Mouse (Mus musculus) spleen, postnatal 4 days (tissue): Measurements from ENCODE around the gene Cdk17.
A peak's percentile ranks its signal among the peaks of the same experiment; 100 is the strongest.

Experiments used
- DNase-seq, 2 experiments: peaks; one replicate each; pipeline ENCODE4 v3.0.0; 2022; ENCODE audit warnings: low spot score in 2 of 2

The Cdk17 gene

DNA sequence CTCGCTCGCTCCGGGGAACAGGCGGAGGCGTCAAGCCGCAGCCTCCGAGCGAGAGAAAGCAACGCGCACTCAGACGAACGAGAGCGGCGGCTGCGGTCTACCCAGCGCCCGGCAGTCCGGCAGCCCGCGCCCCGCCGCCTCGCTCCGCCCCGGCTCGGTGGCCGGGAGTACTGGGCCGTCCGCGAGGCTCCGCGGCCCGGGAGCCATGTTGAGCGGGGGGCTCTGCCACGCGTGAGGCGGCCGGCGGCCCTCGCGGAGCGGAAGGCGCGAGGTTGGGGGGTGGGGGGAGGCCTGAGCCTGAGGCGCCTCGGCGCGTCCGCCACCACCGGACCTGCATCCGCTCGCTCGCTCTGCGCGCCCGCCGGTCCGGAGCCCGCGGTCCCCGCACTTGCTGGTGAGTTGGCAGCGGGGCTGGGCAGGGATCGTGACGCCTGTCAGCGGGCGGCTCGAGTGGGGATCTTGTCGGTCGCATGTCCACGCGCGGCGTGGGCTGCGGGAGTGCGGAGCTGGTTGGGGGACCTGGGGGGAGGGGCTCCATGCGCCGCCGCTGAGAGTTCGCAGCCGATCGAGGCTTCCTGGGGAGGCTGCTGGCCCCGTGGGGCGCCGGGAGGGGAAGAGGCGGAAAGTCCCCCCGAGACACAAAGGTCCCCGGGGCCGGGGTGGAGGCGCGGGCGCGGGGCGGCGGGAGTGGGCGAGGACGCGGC is at the start of gene Cdk17:
Cdk17 (plus strand) TSS at position 69 of the 704 bp plus-strand sequence.
- DNase-seq = peak; percentile 71 to 87

DNA sequence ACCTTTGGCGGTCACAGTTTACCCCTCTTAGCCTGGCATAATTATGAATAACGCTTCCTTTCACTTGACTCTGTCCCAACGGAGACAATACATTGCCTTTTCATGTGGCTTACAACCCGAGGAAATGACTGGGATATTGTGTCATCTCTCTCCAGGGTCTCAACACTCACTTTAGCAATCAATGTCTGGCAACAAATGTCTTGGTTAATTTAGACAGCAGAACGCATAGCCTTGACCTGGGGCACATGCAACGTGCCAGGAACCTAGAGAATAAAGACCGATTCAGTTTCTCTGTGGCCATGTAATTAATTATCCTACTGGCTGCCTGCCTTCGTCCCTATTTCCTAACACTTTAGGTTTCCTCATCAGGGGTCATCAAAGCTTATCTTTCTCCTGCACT is 49.3 kb upstream of the Cdk17 start:
- DNase-seq = no peak

DNA sequence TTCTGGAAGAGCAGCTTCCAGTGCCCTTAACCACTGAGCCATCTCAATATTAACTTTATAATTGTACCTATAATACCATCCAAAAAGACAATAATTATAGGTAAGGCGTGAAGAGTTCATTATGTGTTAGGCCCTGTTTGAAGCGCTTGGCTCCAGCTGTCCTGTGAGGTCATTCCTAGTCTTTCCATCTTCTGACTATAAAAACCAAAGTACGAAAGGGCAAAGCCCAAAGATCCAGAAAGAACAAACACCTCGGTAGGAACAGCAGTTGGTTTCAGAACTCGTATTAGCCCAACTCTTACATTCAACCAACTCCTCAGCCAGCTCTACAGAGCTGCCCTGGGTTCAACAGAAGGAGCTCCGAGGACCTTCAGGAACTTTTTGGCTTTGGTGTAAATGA is 48.7 kb upstream of the Cdk17 start:
- DNase-seq = no peak

DNA sequence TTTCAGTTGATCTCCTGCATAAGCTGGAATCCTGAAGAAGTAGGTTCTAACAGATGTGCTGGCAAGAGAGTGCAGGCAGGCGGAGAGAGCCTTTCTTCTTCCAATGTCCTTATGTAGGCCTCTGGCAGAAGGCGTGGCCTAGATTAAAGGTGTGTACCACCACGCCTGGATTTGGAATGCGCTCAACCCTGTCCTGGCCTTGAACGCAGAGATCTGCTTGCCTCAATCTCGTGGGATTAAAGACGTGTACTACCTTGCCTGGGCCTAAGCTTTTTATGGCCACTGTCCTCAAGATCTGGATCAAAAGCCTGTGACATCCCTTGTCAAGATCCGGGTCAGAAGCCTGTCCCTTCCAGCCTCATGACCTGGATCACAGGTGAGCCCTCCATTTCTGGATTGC is 46.7 kb upstream of the Cdk17 start:
- DNase-seq = no peak

DNA sequence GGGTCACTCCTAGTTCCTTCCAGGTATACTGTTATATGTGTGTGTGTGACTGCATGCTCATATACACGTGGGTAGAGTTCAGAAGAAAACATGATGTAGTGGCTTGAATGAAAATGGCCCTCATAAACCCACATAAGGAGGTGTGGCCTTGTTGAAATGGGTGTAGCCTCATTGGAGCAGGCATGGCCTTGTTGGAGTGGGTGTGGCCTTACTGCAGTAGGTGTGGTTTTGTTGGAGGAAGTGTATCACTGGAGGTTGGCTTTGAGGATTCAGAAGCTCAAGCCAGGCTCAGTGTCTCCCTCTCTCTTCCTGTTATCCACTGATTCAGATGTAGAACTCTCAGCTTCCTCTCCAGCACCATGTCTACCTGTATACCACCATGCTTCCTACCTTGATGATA is 45.9 kb upstream of the Cdk17 start:
- DNase-seq = no peak

DNA sequence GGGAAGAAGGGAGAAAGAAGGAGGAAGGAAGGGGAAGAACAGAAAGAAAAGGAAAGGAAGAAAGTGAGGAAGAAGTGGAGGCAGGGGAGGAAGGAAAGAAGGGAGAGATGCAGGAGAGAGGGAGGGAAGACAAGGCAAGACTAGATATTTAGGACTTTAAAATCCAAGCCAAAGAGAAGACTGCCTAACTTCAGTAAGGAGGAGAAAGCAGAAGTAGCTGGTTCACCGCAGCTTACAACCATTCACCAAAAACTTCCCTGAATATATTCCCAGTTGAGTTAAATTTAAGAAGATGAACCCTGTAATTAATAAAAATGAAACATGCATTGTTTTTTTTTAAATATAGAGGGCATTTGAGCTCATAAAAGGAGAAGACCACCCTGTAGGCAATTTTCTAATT is 44.9 kb upstream of the Cdk17 start:
- DNase-seq = no peak

DNA sequence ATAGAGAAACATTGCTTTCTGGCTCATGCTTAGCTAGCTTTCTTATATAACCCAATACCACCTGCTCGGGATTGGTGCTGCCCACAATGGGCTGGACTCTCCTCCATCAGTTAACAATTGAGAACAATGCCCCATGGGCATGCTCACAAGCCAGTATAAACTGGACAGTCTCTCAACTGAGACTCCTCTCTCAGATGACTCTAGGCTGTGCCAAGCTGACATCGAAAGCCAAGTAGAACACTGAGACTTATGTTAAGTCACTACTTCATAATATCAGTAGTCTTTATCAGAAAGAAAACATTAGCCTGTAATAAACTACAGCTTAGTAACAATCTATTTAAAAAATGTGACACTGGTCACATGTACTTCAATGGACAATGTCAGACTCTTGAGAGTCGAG is 44.0 kb upstream of the Cdk17 start:
- no peak for DNase-seq

DNA sequence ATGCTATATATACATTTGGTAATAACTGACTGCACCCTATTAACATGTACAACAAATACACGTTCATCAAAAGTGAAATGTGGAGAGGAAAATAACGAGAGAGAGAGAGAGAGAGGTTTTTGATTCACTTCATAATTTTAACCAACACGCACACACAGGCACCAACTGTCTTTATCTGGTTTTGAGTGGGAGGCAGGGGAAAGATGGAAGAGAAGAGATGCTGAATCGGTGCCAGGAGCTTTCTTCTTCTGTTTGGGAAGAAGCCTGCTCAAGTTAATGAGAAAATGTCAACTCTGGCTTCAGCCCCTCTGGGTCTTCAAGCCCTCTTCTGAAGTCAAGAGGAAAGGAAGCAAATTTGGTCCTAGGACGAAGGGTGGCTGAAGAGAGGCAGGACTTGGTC is 40.9 kb upstream of the Cdk17 start:
- no peak for DNase-seq

DNA sequence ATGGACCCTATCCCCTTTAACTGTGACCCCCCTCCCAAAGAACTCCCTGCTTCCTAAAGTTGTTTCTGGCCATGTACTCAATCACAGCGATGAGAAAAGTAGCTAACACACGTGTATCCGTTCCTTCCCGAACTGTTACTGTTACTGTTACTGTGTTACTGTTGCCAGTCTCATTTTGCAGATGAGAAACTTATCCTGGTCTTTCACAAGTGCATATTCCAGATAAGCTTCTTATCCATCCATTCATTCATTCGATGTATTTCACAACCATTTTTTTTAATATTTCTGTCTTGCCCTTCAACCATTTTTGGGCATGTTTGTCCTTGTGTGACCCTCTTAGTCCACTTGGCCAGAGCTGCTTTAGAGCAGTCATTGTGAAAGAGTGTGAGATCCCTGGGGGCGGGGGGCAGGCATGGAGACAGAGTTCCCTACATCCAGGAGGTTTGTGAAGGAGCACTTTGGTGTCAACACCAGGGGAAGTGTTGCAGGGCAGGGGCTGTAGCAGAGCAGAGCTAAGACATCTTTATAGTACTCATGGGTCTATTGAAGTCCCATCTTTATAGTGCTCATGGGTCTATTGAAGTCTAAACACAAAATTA is 39.3 kb upstream of the Cdk17 start:
- DNase-seq = no peak

DNA sequence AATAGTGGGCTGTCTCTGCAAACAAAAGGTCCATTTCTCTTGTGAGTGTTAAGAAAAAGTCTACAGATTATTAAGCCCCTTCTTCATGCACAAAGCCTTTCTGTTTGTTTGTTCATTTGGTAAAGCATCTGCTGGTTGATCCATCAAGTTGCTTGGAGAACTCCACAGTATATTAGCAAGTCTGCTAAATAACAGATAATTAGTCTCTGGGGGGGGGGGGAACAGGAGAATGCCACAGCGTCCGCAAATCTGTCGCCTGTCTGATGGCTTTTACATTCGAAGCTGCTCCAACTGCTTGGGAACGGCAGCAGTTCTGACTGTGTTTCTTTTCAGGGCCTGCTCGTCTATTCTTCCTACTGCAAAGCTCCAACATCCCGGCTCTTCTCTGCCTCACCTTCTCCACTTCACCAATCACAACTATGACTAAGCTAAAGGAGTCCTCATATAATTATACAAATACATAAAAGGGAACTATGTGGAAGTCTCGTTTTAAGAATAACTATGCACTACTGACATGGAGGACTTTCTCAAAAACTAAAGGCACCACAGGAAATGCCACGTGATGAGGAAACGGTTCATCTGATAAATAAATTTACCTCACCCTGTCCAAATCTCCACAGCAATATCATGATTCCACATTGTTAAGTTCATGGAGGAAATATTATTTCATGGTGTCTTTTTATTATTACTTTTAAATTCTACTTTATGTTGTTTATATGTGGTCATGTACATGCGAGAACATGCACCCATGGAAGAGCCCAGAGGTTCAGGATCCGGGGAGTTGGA is 38.1 kb upstream of the Cdk17 start:
- DNase-seq = no peak

DNA sequence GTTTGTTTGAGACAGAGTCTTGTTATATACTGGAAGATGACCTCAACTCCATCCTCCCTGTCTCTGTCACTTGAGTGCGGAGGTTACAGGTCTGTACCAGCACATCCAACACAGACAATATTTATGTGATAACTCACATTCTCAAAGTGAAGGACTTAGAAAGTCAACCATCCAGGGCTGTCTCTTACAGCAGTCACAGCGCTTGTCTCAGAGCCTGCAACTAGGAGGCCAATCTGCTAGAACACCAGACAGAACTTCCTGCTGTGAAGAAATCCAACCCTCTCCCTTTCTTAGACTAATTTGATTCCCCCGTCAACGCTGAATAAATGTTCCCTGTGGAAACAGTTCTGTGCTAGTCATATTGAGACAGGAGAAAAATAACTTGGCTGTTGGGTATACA is 37.4 kb upstream of the Cdk17 start:
- DNase-seq = no peak

DNA sequence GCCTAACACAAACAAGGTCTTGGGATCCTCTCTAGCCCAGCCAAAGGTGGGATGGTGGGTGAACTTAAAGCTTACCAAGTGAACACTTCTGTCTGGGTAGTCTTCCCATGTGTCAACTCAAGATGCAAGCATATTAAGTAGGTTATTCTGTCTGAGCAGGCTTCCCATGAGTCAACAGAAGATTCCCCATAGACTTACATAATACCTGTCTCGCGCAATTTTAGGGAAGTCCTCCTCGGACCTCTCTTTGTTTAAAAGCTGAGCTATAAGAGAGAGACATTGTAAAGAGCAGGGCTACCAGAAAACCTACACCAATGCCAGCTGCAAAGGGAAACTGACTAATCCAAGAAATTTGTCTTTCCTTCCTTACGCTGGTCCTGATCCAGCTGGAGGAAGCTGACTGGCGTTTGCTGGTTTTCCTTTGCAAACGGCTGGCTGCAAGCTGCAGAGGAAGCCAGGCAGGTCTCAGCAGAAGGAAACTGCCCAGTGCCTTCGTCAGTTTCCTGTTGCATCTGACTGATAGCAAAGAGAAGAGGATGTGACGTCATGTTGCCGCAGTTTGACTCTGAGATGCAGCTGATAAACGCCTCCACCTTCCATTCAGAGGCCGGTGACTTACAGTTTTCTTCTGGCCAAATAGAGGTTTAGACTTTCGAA is 36.6 kb upstream of the Cdk17 start:
- DNase-seq = peak; percentile 66 to 79

DNA sequence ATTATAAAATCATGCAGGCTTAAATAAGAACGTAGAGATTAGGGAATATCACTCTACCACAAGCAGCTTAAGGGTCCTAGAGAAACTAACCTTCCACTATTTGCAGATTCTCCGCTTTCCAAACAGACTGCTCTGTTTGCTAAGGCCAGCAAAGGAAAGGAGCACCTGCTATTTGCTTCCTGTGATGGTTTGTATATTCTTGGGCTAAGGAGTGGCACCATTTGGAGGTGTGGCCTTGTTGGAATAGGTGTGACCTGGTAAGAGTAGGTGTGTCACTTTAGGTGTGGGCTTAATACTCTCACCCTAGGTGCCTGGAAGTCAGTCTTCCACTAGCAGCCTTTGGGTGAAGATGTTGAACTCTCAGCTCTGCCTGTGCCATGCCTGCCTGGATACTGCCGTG is 34.6 kb upstream of the Cdk17 start:
- DNase-seq = no peak

DNA sequence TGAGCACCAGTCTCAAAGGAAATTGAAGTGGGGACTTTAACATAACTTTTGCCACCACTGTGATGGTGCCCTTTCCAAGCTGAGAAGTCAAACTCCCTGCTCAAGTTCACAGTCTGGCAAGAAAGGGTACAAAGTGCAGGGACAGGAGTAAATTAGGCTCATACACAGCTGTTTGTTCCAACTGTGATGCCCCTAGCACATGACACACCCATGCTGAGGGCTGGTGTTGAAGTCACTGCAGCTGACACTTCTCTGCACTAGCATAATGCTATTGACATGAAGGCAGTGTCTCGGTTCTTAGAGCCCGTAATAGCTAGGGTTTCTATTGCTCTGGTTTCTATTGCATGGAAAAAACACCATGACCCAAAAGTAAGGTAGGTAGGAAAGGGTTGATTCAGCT is 32.1 kb upstream of the Cdk17 start:
- no peak for DNase-seq

DNA sequence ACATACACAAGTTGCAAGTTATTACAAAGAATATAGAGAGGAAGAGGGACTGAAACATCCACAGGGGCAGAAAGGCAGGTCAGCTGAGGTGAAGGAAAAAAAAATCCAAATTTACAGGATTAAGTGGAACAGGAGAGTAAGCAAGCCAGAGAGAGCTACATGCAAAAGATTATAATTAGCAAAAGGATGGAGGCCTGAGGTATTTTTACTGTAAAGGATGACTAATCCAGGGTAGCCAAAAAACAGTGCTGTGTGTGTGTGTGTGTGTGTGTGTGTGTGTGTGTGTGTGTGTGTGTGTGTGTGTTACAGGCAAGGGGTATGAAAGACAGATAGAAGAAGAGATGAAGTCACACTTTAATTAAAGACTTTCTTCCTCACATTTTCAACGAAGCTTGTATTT is 31.3 kb upstream of the Cdk17 start:
- no peak for DNase-seq

DNA sequence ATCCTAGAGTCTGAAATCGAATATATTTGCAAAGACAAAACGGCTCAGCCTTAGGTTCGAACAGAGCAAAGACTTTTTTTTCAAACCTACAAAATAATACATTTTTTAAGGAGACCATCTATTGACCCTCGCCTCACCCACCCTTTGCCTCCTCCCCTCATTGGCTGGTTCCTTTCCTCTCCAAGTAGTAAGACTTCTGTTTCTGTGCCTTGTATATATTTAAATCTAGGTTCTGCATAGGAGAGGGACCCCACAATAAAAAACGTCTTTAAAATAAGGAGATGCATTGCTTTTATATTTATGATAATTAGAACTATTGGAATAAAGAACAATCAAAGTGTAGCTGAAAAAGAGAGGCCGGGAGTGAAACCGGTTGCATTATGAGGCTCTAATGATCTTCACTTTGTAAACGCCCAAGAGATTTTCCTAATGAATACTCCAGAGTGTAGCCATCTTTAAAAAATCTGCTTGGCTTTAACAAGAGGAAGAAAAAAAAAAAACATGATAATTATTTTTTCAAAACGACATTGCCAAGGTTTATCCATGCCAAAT is 30.7 kb upstream of the Cdk17 start:
- DNase-seq = no peak

DNA sequence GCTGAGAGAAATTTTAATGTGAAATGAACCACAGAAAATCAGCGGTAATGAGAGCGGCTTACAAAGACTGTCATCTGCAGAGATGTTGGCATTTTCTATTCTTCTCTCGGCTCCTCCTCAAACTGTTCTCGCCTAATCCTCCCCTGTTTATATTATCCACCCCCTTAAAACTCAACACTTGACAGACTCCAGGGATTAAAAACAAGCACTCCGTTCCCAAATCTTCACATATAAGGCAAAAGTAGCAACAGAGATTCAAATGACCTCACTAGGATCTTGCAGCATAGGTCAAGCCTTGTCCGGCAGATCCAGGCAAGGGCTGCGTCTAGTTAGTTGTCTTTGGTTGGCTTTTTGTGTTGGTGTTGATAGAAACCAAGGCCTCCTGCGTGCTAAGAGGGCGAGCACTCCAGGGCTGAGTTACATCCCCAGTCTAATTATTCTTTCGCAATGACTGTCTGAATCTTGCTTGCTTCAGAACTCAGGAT is 30.2 kb upstream of the Cdk17 start:
- no peak for DNase-seq

DNA sequence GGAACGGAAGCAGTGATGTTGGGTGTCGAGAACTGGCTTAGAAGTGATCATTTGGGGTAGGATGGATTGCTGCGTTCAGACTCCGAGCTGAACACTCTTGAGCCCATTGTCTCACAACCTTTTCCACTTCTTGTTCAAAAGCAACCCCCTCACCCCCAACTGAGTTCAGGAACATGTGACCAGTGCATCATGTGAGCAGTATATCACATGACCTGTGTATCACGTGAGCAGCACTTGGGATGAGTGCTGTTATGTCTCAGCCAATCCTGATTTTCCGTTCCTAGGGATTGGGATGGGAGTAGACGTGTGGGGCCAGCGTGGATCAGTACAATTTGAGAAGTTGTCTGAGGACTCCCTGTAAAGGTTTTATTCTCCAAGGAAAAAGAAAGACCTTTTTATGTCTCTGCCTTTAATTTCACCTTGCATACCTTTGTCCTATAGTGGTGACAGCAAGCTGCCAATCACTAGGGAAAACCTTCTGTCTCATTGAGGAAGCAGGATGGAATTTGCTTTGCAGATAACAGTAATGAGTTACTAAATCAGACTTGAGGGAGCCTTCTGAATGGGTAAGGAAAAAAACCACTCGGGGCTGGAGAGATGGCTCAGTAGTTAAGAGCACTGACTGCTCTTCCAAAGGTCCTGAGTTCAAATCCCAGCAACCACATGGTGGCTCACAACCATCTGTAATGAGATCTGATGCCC is 28.7 kb upstream of the Cdk17 start:
- DNase-seq = no peak

DNA sequence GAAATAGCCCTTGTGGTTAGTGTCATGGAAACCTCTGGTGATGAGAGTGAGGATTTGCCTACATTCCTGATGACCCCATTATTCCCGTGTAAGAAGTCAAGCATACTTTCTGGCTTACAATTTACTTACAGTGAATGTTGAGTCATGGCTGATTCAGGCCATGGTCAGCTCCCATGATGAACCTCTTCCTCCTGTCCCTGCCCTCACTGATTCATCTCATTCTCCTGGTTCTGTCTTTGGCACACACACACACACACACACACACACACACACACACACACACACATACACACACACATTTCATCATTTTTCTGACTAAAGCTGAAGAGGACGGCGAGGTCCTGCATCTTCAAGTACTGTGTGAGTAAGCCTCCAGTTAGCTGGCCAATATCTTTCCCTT is 21.9 kb upstream of the Cdk17 start:
- no peak for DNase-seq

DNA sequence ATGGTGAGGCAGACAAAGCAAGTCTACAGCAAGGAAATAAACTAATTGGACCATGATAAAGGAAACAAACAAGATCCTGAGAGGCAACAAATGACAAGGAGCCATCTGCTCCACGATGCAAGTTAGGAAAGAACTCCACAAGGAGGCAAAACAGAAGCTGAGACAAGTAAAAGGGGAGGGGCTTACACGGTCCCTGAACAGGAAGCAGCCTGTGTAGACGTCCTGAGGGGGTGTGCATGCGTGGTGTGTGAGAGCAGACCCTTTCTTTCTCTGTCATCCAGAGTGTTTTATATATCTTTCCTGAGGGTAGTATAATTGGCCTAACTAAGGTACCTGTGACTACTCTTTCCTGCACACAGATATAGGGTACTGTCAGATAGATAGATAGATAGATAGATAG is 19.9 kb upstream of the Cdk17 start:
- no peak for DNase-seq

DNA sequence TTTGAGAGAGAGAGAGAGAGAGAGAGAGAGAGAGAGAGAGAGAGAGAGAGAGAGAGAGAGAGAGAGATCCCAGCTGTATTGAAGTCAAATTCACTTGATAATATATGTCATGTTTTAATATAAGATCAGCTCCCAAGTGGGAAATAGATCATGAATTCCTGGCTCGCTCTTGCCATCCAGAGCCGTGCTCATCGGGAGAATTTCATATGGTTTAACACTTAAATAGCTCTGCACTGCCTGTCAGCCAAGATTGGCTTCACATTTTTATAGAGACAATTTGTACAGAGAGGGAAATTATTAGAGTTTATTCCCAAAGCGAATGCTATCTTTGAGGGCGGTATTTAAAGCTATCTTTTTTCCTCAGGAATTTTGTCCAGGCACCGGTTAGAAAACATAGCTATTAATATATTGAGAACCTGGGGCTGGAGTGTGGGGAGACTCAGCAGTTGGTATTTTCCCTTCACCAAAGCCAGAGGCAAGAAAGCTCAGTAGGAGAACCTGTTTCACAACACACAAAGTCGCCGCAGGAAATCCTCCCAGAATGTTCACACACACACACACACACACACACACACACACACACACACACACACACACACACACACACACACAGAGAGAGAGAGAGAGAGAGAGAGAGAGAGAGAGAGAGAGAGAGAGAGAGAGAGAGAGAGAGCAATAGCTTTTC is 17.9 kb upstream of the Cdk17 start:
- DNase-seq = peak in 1 of 2 experiments; percentile 29
